Mouse (Mus musculus): ENCODE results near the gene Igsf21. TPM values are rescaled to one million over a fixed set of nuclear protein-coding genes. Genes with fewer than 3 reads are reported as not detected.

Gene Igsf21
- polyA plus RNA-seq, 1 experiment = not detected

DNA sequence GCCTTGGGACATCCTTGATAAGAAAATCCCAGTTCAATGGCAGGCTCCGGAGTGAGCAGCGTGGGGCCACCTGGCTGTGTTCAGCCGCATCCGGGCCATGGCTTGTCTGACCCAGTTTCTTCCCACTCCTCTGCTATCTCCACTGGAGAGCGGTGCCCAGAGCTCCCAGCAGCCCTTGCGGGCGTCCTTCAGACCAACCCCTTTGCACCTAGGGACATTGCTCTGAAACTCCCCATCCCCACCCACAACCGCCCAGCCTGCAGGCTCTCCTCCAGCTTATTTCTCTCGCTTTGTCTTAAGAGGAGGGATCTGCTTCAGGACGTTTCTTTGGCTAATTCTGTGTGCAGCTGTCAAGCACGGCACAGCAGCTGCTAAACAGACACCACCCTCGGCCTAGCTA lies 202.6 kb downstream of the Igsf21 start:
- TF ChIP-seq GATA1 (IDR thresholded peaks at IDR 0.05; ENCODE audit: low read length) = no peak

DNA sequence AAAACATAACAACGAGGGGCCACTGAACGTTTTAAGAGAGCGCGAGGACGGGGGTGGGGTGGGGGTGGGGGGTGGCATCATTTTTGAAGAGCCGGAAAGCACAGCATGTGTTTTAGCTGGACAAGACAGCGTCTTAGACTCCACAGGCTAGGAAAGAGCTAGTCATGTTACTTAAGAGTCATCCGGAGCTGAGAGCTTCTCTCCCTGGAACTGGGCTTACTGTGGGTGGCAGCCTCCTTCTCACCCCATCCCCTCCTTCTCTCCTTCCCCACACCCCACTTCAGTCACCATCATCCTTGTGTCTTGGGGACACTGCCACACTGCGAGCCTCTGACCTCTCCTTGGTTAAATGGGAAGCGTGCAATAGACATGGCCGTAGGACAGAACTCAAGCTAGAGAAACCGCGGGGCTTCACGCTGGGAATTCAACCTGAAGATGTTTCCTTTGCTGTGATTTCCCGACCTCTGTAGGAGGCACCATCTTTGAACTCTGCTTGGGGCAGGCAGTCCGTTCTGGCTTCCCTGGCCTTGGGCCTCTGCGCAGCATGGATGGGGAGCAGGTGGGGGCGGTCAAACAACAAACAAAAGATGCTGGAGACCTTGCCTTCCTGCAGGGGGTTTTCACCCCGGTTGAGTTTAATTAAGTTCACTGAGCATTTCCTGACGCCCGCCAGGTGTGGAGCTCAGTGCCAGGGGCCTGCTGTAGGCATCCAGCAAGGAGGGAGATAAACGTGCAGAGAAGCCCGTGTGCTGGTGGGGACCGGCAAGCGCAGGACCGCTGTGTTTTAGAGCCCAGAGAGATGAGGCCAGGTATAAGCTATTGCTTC lies 207.8 kb downstream of the Igsf21 start:
- no peak for TF ChIP-seq GATA1 (IDR thresholded peaks at IDR 0.05; ENCODE audit: low read length)

DNA sequence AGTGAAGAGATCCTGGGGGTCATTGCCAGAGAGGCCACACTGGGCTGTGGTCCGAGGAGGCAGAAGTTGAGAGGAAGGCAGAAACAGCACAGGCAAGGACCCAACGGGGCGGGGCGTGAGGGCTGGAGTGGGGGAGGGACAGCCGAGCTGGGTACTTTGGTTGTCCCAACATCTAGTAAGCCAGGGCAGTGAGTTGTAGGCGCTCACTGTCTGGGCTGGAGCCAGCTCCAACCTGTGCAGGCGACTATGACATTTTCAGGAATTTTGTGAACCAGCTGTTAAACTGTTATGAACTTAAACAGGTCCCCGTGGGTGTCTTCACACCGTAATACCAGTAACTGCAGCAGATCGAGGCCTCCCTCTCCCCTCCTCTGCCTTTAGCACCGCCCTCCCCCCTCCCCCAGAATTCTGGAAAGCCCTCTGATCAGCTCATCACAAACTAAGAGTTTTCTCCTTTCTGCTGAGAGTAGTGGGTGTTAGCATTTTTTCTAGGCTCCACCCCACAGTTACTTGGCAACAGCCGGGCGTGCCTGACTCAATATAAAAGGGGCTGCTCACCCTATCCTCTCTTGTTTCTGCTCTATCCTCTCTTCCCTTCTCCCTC lies 208.7 kb downstream of the Igsf21 start:
- no peak for TF ChIP-seq GATA1 (IDR thresholded peaks at IDR 0.05; ENCODE audit: low read length)

DNA sequence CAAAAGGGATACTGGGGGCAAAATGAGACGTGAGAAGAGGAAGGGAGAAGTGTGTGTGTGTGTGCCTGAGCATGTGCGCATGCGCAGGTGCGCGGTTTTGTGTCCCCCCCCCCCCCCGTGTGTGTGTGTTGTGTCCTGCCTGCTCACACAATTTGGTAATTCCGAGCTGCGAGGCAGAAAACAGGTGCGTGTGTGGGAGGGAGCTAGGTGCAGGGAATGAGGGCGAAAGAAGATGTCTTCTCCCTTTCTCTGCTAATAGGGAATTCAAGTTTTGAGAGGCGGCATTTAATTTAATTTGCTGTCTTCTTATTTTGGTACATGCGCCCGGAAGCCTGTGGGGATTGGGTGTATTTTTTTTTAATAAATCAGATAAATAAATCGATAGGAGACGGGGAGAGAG lies 211.4 kb downstream of the Igsf21 start:
- TF ChIP-seq GATA1 (IDR thresholded peaks at IDR 0.05; ENCODE audit: low read length) = no peak

DNA sequence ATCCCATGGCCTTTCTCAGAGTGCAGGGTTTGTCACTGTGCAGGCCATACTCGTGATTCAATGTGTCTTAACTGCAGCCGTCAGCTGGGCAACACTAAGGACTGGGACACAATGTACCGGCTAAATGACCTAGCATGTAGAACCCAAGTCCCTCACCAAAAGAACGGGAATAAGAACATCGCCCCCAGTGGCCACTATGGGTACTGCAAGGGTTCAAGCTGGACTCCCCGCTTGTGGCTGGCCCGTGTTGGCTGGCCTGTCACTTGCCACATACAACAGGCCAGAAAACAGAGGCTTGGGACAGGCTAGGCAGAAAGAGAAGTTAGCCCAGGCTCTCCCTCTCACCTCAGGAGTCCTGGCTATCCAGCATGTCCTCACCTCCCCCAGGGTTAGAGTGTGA lies 213.2 kb downstream of the Igsf21 start:
- TF ChIP-seq GATA1 (IDR thresholded peaks at IDR 0.05; ENCODE audit: low read length) = no peak

DNA sequence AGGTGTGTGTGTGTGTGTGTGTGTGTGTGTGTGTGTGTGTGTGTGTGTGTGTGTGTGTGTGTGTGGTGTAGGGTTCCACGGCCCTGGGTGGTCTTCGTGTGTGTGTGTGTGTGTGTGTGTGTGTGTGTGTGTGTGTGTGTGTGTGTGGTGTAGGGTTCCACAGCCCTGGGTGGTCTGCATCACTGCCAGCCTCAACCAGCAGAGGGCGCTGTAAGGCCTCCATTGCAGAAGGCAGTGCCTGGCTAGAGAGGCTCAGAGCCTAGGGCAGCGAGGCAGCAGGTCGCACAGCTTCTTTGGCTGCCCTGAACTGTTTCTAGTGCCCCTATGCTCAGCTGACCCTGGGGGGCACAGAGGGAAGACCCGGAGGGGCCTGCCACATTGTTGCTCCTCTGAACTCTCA lies 216.2 kb downstream of the Igsf21 start:
- no peak for TF ChIP-seq GATA1 (IDR thresholded peaks at IDR 0.05; ENCODE audit: low read length)

DNA sequence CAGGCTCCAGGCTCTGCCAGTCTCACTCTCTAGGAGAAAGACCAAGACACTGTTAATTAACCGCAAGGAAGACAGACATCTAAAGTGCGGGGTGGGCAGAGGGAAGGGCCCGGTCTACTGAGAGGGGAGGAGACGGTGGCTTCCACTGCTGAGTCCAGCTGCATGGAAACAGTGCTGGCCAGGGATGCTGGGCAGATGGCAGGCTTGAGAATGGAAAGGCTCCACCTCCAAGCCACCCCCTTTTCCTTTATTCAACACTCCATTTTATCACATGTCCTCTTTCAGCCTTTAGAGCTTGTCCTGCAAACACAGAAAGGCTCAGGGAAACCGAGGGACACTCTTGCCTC lies 216.6 kb downstream of the Igsf21 start:
- no peak for TF ChIP-seq GATA1 (IDR thresholded peaks at IDR 0.05; ENCODE audit: low read length)

DNA sequence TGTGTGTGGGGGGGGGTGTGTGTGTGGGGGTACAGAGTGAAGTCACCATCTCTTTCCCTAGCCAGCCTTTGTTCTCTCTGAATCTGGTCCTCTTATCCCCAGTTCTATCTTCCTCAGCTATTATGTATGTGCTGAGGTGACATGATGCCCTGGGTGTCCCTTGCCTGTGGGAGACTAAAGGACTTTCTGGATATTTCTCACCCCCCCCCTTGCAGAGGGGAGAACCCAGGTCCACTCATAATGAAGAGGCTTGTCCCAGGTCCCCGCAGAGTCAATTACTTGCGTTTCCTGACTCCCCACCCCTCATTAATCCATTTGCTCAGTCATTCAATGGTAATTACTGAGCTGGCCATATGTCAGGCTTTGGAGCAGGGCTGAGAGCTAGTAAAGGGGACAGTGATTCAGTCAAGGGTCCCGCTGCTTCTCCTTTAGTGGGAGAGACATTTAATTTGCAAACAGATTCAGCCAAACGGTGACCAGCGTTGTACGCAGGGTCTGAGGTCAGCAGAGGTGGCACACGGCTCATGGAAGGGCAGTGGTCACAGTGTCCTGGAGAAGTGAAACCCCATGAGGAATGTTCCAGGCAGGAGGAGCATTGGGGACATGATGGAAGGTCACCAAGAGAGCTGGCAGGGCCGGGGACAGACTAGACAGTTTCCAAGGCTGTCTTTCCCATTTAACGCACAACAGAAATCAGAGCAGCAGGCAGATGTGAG lies 217.1 kb downstream of the Igsf21 start:
- TF ChIP-seq GATA1 (IDR thresholded peaks at IDR 0.05; ENCODE audit: low read length) = no peak

DNA sequence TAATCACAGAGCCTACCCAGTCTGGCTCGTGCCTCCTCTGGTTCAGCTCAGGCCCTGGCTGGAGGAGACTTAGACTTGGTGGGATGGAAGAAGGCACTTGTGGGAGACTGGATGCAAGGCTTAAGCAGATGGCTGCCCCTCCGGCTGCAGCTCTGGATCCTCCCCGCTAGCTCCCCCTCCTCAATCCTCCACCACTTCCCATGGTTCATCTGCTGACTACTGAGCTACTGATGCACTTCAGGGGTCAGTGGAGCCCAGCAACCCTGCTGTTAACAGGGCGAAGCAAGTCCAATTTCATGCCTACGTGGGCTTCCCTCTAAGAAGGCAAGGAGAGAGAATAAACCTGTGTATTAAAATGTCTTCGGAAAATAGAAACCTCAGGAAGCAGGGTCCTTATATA lies 222.8 kb downstream of the Igsf21 start:
- no peak for TF ChIP-seq GATA1 (IDR thresholded peaks at IDR 0.05; ENCODE audit: low read length)

DNA sequence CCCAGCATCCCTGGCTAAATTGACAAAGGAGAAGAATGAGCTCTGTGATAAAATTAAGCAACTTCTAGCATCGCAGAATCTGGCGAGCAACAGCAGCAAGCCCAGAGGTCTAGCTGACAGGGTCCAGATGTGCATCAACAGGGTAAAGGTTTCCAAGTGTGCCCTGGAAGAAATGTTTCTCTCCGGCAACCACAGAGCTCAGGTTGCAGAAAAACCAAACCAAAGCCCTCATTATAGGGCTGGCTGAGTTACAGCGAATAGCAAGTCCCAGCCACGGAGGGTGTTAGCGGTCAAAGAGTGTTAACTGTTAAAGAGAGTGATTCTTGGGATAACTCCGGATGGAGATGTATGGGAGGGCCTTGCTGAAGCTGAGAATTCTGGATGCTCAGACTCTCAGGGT lies 230.7 kb downstream of the Igsf21 start:
- no peak for TF ChIP-seq GATA1 (IDR thresholded peaks at IDR 0.05; ENCODE audit: low read length)

DNA sequence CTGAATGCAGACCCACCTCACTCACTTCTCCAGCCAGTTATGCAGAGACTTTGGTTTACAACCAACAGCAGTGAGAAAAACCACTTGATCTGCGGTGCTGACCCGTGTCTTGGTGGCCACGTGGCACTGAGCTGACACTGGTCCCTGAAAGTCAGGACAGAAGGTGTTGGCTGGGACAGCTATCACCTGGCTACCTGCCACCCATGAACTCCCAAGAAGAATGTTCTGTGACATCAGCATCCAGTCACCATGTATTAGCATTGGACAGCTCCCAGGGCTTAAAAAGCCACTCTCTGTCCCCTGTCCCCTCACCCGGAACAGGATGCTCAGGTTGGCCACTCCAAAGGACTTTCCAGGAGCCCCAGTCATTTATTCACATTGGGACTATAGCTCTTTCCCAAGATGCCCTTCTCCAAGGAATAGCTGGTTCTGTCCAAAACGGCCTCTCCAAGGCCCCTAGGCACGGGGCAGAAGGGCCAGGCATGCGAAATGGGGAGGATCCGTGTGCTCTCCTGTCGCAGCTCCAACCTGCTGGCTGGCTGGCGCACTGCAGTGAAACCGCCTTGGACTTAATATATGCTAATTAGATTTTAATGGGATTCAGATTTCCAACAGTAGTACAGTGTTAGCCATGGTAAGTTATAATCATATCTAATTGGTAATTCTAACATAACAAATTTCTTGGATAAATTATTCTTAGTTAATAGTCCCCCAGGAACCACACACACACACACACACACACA lies 235.7 kb downstream of the Igsf21 start:
- no peak for TF ChIP-seq GATA1 (IDR thresholded peaks at IDR 0.05; ENCODE audit: low read length)

DNA sequence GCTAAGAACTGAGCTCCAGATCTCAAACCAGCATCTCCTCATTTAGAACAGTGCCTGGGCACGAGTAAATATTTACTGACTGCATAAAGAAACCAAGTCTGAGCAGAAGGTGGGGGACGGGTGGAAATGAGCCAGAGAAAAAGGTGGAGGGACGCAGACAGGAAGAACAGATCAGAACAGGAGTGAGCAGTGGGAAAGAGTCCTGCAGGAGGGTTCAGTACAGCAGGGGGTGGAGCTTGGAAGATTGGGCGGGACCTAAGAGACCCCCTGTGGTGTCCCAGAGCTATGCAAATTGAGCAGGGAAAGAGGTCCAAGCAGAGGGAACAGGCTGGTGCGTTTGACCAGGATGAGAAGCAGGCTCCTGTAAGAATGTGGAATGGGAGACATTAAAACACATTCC lies 241.7 kb downstream of the Igsf21 start:
- TF ChIP-seq GATA1 (IDR thresholded peaks at IDR 0.05; ENCODE audit: low read length) = no peak

DNA sequence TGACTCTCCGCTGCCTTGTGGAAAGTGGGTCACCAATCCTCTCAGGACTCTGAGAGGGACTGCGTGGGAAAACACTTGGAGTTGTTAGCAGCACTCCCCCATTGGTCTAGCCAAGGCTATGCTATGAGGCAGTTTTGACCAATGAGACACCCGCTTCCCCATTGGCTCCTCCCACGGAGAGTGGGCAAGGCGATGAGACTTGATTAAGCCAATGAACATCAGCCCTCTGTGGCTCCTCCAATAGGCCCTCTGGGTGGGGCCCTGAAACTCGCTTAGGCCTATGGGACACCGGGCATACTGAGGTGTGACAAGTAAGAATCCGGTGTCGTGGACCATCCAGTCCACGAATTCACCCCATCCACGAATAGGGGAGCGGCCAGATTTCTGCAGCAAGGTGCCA lies 242.4 kb downstream of the Igsf21 start:
- no peak for TF ChIP-seq GATA1 (IDR thresholded peaks at IDR 0.05; ENCODE audit: low read length)

DNA sequence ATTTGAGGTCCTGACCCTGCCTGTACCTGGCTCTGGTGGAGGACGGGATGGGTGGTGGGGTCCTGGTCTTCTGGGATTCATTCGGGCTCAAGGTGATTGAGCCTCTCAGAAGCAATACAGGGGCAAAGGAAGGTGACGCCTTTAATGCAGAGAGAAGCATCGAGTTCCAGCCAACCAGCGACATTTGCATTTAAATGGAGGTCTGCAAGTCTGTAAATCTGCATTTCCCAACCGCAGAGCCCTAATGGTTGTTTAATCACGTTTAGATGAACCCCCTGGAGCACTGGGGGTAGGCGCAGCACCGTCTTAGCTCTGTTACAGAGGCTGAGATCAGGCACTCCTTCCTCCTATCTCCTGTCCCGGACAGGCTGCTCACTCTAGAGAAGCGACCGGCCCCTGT lies 244.5 kb downstream of the Igsf21 start:
- no peak for TF ChIP-seq GATA1 (IDR thresholded peaks at IDR 0.05; ENCODE audit: low read length)

DNA sequence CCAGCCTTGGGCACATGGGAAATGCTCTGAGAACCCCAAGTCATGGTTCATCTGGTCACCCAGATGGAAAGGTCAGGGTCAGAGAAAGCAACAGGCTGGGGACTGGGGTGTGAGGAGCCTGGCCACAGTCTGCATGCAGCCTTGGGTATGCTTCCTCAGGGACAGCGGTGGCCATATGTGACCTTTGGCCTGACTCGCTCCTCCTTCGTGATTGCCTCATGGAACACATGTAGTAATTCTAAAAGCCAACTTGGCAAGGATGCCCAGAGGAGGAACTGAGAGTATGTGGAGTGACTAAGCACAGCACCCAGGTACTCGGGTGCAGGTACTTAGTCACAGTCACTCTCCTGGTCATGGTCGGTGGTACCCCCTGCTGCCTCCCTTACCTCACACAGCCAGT lies 245.7 kb downstream of the Igsf21 start:
- TF ChIP-seq GATA1 (IDR thresholded peaks at IDR 0.05; ENCODE audit: low read length) = no peak

DNA sequence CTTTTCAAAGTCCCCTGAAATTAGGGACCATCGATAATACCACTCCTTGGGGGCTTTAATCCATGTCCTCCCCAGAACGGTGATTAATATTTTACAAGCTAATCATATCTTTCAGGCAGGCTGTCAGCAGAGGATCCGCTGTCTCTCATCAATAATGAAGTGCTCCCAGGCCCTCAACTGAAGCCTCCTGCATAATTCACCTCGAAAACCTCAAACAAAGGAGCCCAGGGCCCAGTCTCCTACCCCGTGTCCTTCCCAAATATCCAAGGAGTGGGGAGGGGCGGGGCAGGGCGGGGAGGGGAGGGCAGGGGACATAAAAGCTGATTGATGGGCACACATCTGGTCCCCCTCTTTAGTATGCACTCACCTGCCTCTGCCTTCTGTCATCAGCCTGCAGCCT lies 247.6 kb downstream of the Igsf21 start:
- TF ChIP-seq GATA1 (IDR thresholded peaks at IDR 0.05; ENCODE audit: low read length) = no peak
